Mouse (Mus musculus): ENCODE data around the gene Tomt.

- TF ChIP-seq CTCF (IDR thresholded peaks at IDR 0.05; ENCODE audit: extremely low read depth, insufficient read length, insufficient replicate concordance, low read depth, low read length), result no peak
- no peak for TF ChIP-seq POLR2A (IDR thresholded peaks at IDR 0.05; ENCODE audit: low read depth, low read length)
These were observed 19.9 kb downstream of the Tomt start for GRCm38 (mm10) chr7:101886274-101886673.

Data from small intestine, adult 2 months (tissue).